Mouse (Mus musculus): ENCODE data around the gene Bcas1. TPM values are rescaled to one million over a fixed set of nuclear protein-coding genes. Genes with fewer than 3 reads are reported as not detected.
A peak's percentile ranks its signal among the peaks of the same experiment; 100 is the strongest.
"Not testable (repeated sequence)": the region's sequence is repeated elsewhere in the genome, so short reads cannot be mapped to it uniquely, and the experiment has no call there.

The Bcas1 gene
- total RNA-seq, 1 experiment, result 2.9 TPM

GRCm38 (mm10) chr2:170461652-170462051 is 34.0 kb upstream of the Bcas1 start:
- Histone ChIP-seq H3K27ac (ENCODE audit: insufficient read depth, low read depth, low read length, poor library complexity, severe bottlenecking) (no peak overlapping the region), H3K9ac (ENCODE audit: insufficient read depth, low read depth, low read length, poor library complexity, severe bottlenecking) (no peak overlapping the region), H3K4me1 (ENCODE audit: control insufficient read depth in 2 of 2, insufficient read depth in 2 of 2, low read length in 2 of 2, poor library complexity in 1 of 2) (peaks cover 1 to 7% of the 10 kb centered on the region in 2 experiments; a peak in 1 of 4 replicates), H3K4me3 (ENCODE audit: insufficient read depth in 1 of 2, low read depth in 1 of 2, low read length in 2 of 2, poor library complexity in 1 of 2, severe bottlenecking in 1 of 2) (no peak overlapping the region), H3K9me3 (ENCODE audit: control insufficient read depth, insufficient read depth, low read depth, low read length) (no peaks in the 10 kb centered on the region), H3K36me3 (ENCODE audit: control insufficient read depth, insufficient read depth, low read length, poor library complexity, severe bottlenecking) (no peaks in the 10 kb centered on the region)
- no peak for TF ChIP-seq CHD2 (IDR thresholded peaks at IDR 0.05; ENCODE audit: low read depth, low read length)
- no peak for TF ChIP-seq ZNF384 (IDR thresholded peaks at IDR 0.05; ENCODE audit: low read depth, low read length)
- no peak for TF ChIP-seq MAFK (IDR thresholded peaks at IDR 0.05; ENCODE audit: insufficient read depth, low read depth, low read length)
- TF ChIP-seq HCFC1 (IDR thresholded peaks at IDR 0.05; ENCODE audit: borderline replicate concordance, insufficient read depth, low read length), result no peak
- TF ChIP-seq ZC3H11A (IDR thresholded peaks at IDR 0.05; ENCODE audit: borderline replicate concordance, low read depth, low read length), result no peak
- DNase-seq (ENCODE audit: low read depth, low spot score), result no peak
- in situ Hi-C loops (cut with MboI; ENCODE audit: low sequenced_read_pairs in 2 of 2, unreplicated experiment in 2 of 2), result no loop called here

- no peak overlapping the region for H3K27ac ChIP-seq (ENCODE audit: insufficient read depth, low read depth, low read length, poor library complexity, severe bottlenecking)
- TF ChIP-seq MAFK (IDR thresholded peaks at IDR 0.05; ENCODE audit: insufficient read depth, low read depth, low read length), result no peak
- TF ChIP-seq HCFC1 (IDR thresholded peaks at IDR 0.05; ENCODE audit: borderline replicate concordance, insufficient read depth, low read length), result no peak
- TF ChIP-seq CHD2 (IDR thresholded peaks at IDR 0.05; ENCODE audit: low read depth, low read length), result no peak
- DNase-seq (ENCODE audit: low read depth, low spot score), result no peak
Observed at GRCm38 (mm10) chr2:170459805-170460204, 32.2 kb upstream of the Bcas1 start.

GRCm38 (mm10) chr2:170459183-170459582 is 31.5 kb upstream of the Bcas1 start:
- Histone ChIP-seq H3K9me3 (ENCODE audit: control insufficient read depth, insufficient read depth, low read depth, low read length) (no peaks in the 10 kb centered on the region), H3K27ac (ENCODE audit: insufficient read depth, low read depth, low read length, poor library complexity, severe bottlenecking) (no peak overlapping the region), H3K9ac (ENCODE audit: insufficient read depth, low read depth, low read length, poor library complexity, severe bottlenecking) (no peak overlapping the region), H3K4me3 (ENCODE audit: insufficient read depth in 1 of 2, low read depth in 1 of 2, low read length in 2 of 2, poor library complexity in 1 of 2, severe bottlenecking in 1 of 2) (no peak overlapping the region), H3K4me1 (ENCODE audit: control insufficient read depth in 2 of 2, insufficient read depth in 2 of 2, low read length in 2 of 2, poor library complexity in 1 of 2) (peaks cover 1 to 7% of the 10 kb centered on the region in 2 experiments; a peak in 1 of 4 replicates), H3K36me3 (ENCODE audit: control insufficient read depth, insufficient read depth, low read length, poor library complexity, severe bottlenecking) (no peaks in the 10 kb centered on the region)
- TF ChIP-seq CHD2 (IDR thresholded peaks at IDR 0.05; ENCODE audit: low read depth, low read length) (no peak), HCFC1 (IDR thresholded peaks at IDR 0.05; ENCODE audit: borderline replicate concordance, insufficient read depth, low read length) (no peak), ZNF384 (IDR thresholded peaks at IDR 0.05; ENCODE audit: low read depth, low read length) (no peak), MAFK (IDR thresholded peaks at IDR 0.05; ENCODE audit: insufficient read depth, low read depth, low read length) (no peak), ZC3H11A (IDR thresholded peaks at IDR 0.05; ENCODE audit: borderline replicate concordance, low read depth, low read length) (no peak)
- in situ Hi-C loops (cut with MboI; ENCODE audit: low sequenced_read_pairs in 2 of 2, unreplicated experiment in 2 of 2), result loop anchor here in 1 of 2 experiments (10.0 kb wide), 1 partner anchor 406 kb away; no protein-coding TSS in a partner anchor
- DNase-seq (ENCODE audit: low read depth, low spot score), result no peak

More at GRCm38 (mm10) chr2:170459805-170460204, 32.2 kb upstream of the Bcas1 start:
- no peaks in the 10 kb centered on the region for H3K36me3 ChIP-seq (ENCODE audit: control insufficient read depth, insufficient read depth, low read length, poor library complexity, severe bottlenecking)
- in situ Hi-C loops (cut with MboI; ENCODE audit: low sequenced_read_pairs in 2 of 2, unreplicated experiment in 2 of 2), result loop anchor here in 1 of 2 experiments (10.0 kb wide), 1 partner anchor 405 kb away; no protein-coding TSS in a partner anchor
- H3K4me3 ChIP-seq (ENCODE audit: insufficient read depth in 1 of 2, low read depth in 1 of 2, low read length in 2 of 2, poor library complexity in 1 of 2, severe bottlenecking in 1 of 2), result no peak overlapping the region
- H3K9me3 ChIP-seq (ENCODE audit: control insufficient read depth, insufficient read depth, low read depth, low read length), result no peaks in the 10 kb centered on the region
- H3K9ac ChIP-seq (ENCODE audit: insufficient read depth, low read depth, low read length, poor library complexity, severe bottlenecking), result no peak overlapping the region
- H3K4me1 ChIP-seq (ENCODE audit: control insufficient read depth in 2 of 2, insufficient read depth in 2 of 2, low read length in 2 of 2, poor library complexity in 1 of 2), result peaks cover 1 to 7% of the 10 kb centered on the region in 2 experiments; a peak in 1 of 4 replicates

GRCm38 (mm10) chr2:170453809-170454208 is 26.2 kb upstream of the Bcas1 start:
- H3K27ac ChIP-seq (ENCODE audit: insufficient read depth, low read depth, low read length, poor library complexity, severe bottlenecking); H3K9ac ChIP-seq (ENCODE audit: insufficient read depth, low read depth, low read length, poor library complexity, severe bottlenecking); H3K9me3 ChIP-seq (ENCODE audit: control insufficient read depth, insufficient read depth, low read depth, low read length); H3K4me3 ChIP-seq (ENCODE audit: insufficient read depth in 1 of 2, low read depth in 1 of 2, low read length in 2 of 2, poor library complexity in 1 of 2, severe bottlenecking in 1 of 2); H3K36me3 ChIP-seq (ENCODE audit: control insufficient read depth, insufficient read depth, low read length, poor library complexity, severe bottlenecking); H3K4me1 ChIP-seq (ENCODE audit: control insufficient read depth in 2 of 2, insufficient read depth in 2 of 2, low read length in 2 of 2, poor library complexity in 1 of 2); DNase-seq (ENCODE audit: low read depth, low spot score): not testable (repeated sequence)
- in situ Hi-C loops (cut with MboI; ENCODE audit: low sequenced_read_pairs in 2 of 2, unreplicated experiment in 2 of 2), result loop anchor here (5.0 to 10.0 kb wide), 2 partner anchors 53 to 411 kb away; no protein-coding TSS in a partner anchor

GRCm38 (mm10) chr2:170450933-170451332 is 23.3 kb upstream of the Bcas1 start:
- H3K9ac ChIP-seq (ENCODE audit: insufficient read depth, low read depth, low read length, poor library complexity, severe bottlenecking), result no peak overlapping the region
- TF ChIP-seq ZNF384 (IDR thresholded peaks at IDR 0.05; ENCODE audit: low read depth, low read length) (no peak), ZC3H11A (IDR thresholded peaks at IDR 0.05; ENCODE audit: borderline replicate concordance, low read depth, low read length) (peak; percentile 90)
- DNase-seq (ENCODE audit: low read depth, low spot score), result peak; percentile 68
- in situ Hi-C loops (cut with MboI; ENCODE audit: low sequenced_read_pairs in 2 of 2, unreplicated experiment in 2 of 2), result loop anchor here (5.0 to 10.0 kb wide), 2 partner anchors 56 to 414 kb away; no protein-coding TSS in a partner anchor
- H3K36me3 ChIP-seq (ENCODE audit: control insufficient read depth, insufficient read depth, low read length, poor library complexity, severe bottlenecking), result no peaks in the 10 kb centered on the region
- no peak overlapping the region for H3K4me3 ChIP-seq (ENCODE audit: insufficient read depth in 1 of 2, low read depth in 1 of 2, low read length in 2 of 2, poor library complexity in 1 of 2, severe bottlenecking in 1 of 2)
- H3K27ac ChIP-seq (ENCODE audit: insufficient read depth, low read depth, low read length, poor library complexity, severe bottlenecking), result no peak overlapping the region
- no peaks in the 10 kb centered on the region for H3K9me3 ChIP-seq (ENCODE audit: control insufficient read depth, insufficient read depth, low read depth, low read length)
- H3K4me1 ChIP-seq (ENCODE audit: control insufficient read depth in 2 of 2, insufficient read depth in 2 of 2, low read length in 2 of 2, poor library complexity in 1 of 2), result 0 out of 4 replicates have a peak, but pooled peaks cover 0 to 2% of the 10 kb centered on the region in 2 experiments

All from ES-E14 (cell line).